Mouse (Mus musculus): ENCODE measurements at regions not wholly inside any gene's neighbourhood (a gene's known extent, or its start where the extent isn't known, plus 50 kb on each side); places are given as distances from the start of the nearest gene placed in this dataset.

- no peak for DNase-seq
These were observed 197.4 kb downstream of the Prex1 start for GRCm38 (mm10) chr2:166516261-166516660.

GRCm38 (mm10) chr2:166514664-166515063 lies 199.0 kb downstream of the Prex1 start:
- DNase-seq, result no peak

- peak; percentile 6 for DNase-seq
These were observed 201.1 kb downstream of the Prex1 start for GRCm38 (mm10) chr2:166512488-166512887.

GRCm38 (mm10) chr2:166511477-166511876 lies 202.2 kb downstream of the Prex1 start:
- peak; percentile 2 for DNase-seq

- DNase-seq, result peak; percentile 3
These were observed 202.9 kb downstream of the Prex1 start for GRCm38 (mm10) chr2:166510776-166511175.

- DNase-seq, result peak; percentile 4
These were observed 204.0 kb downstream of the Prex1 start for GRCm38 (mm10) chr2:166509591-166509990.

- peak; percentile 3 for DNase-seq
These were observed 204.8 kb downstream of the Prex1 start for GRCm38 (mm10) chr2:166508656-166509420.

GRCm38 (mm10) chr2:166505309-166505708 lies 208.3 kb downstream of the Prex1 start:
- DNase-seq, result no peak

GRCm38 (mm10) chr2:166503666-166504065 lies 210.0 kb downstream of the Prex1 start:
- DNase-seq, result no peak

- no peak for DNase-seq
These were observed 220.7 kb downstream of the Prex1 start for GRCm38 (mm10) chr2:166492895-166493294.

GRCm38 (mm10) chr2:166492421-166492820 lies 221.2 kb downstream of the Prex1 start:
- DNase-seq, result no peak

GRCm38 (mm10) chr2:166491861-166492260 lies 221.8 kb downstream of the Prex1 start:
- DNase-seq, result no peak

GRCm38 (mm10) chr2:166489041-166489872 lies 224.4 kb downstream of the Prex1 start:
- no peak for DNase-seq

- peak; percentile 60 for DNase-seq
These were observed 225.9 kb downstream of the Prex1 start for GRCm38 (mm10) chr2:166487688-166488087.

- DNase-seq, result no peak
These were observed 227.8 kb downstream of the Prex1 start for GRCm38 (mm10) chr2:166485788-166486187.

- DNase-seq, result no peak
These were observed 228.3 kb downstream of the Prex1 start for GRCm38 (mm10) chr2:166485361-166485760.

GRCm38 (mm10) chr2:166483617-166484319 lies 229.9 kb downstream of the Prex1 start:
- no peak for DNase-seq

- DNase-seq, result no peak
These were observed 230.7 kb downstream of the Prex1 start for GRCm38 (mm10) chr2:166482720-166483616.

- no peak for DNase-seq
These were observed 231.9 kb downstream of the Prex1 start for GRCm38 (mm10) chr2:166481774-166482173.

GRCm38 (mm10) chr2:166481362-166481761 lies 232.3 kb downstream of the Prex1 start:
- no peak for DNase-seq

- no peak for DNase-seq
These were observed 232.7 kb downstream of the Prex1 start for GRCm38 (mm10) chr2:166480883-166481282.

- DNase-seq, result no peak
These were observed 236.7 kb downstream of the Prex1 start for GRCm38 (mm10) chr2:166476953-166477352.

Measured in right cerebral cortex, postnatal 14 days (tissue).